Mouse (Mus musculus): Measurements from ENCODE around the gene Hoxb5. TPM values are rescaled to one million over a fixed set of nuclear protein-coding genes. Genes with fewer than 3 reads are reported as not detected.

Hoxb5 gene
- polyA plus RNA-seq, 1 experiment from 2014 or later, result not detected

GRCm38 (mm10) chr11:96286739-96287385 is 16.3 kb upstream of the Hoxb5 start:
- no peaks in the 10 kb centered on the region for H3K9me3 ChIP-seq
- H3K4me3 ChIP-seq, result peak overlapping the region; percentile 33
- no peaks in the 10 kb centered on the region for H3K36me3 ChIP-seq (replicated peaks)
- DNase-seq (ENCODE audit: extremely low spot score, low spot score), result no peak
- H3K27ac ChIP-seq, result no peak overlapping the region
- under 1% methylated on average over 55 of the region's 55 CpGs for WGBS
- H3K27me3 ChIP-seq (ENCODE audit: poor library complexity, severe bottlenecking), result peaks cover 100% of the 10 kb centered on the region
- H3K4me1 ChIP-seq, result peaks cover 36% of the 10 kb centered on the region

- DNase-seq (ENCODE audit: extremely low spot score, low spot score), result no peak
- Histone ChIP-seq H3K4me1 (peaks cover 36% of the 10 kb centered on the region), H3K27me3 (ENCODE audit: poor library complexity, severe bottlenecking) (peaks cover 100% of the 10 kb centered on the region), H3K9me3 (no peaks in the 10 kb centered on the region), H3K4me3 (no peak overlapping the region), H3K36me3 (replicated peaks) (no peaks in the 10 kb centered on the region), H3K27ac (no peak overlapping the region)
- WGBS, result 0% methylated on average over 9 of the region's 9 CpGs
These were observed 15.7 kb upstream of the Hoxb5 start for GRCm38 (mm10) chr11:96287411-96287810.

- 13% methylated on average over 1 of the region's 1 CpGs for WGBS
- Histone ChIP-seq H3K4me1 (peaks cover 29% of the 10 kb centered on the region), H3K27me3 (ENCODE audit: poor library complexity, severe bottlenecking) (peaks cover 100% of the 10 kb centered on the region), H3K4me3 (no peak overlapping the region), H3K36me3 (replicated peaks) (no peaks in the 10 kb centered on the region), H3K9me3 (no peaks in the 10 kb centered on the region), H3K27ac (no peak overlapping the region)
- no peak for DNase-seq (ENCODE audit: extremely low spot score, low spot score)
These were observed 14.5 kb upstream of the Hoxb5 start for GRCm38 (mm10) chr11:96288455-96289221.

GRCm38 (mm10) chr11:96289293-96289692 is 13.8 kb upstream of the Hoxb5 start:
- WGBS, result 3% methylated on average over 21 of the region's 21 CpGs
- Histone ChIP-seq H3K27me3 (ENCODE audit: poor library complexity, severe bottlenecking) (peaks cover 100% of the 10 kb centered on the region), H3K27ac (no peak overlapping the region), H3K9me3 (no peaks in the 10 kb centered on the region), H3K36me3 (replicated peaks) (no peaks in the 10 kb centered on the region), H3K4me3 (no peak overlapping the region), H3K4me1 (peaks cover 22% of the 10 kb centered on the region)
- DNase-seq (ENCODE audit: extremely low spot score, low spot score), result no peak

GRCm38 (mm10) chr11:96289837-96290236 is 13.3 kb upstream of the Hoxb5 start:
- Histone ChIP-seq H3K9me3 (no peaks in the 10 kb centered on the region), H3K36me3 (replicated peaks) (no peaks in the 10 kb centered on the region), H3K27ac (no peak overlapping the region), H3K27me3 (ENCODE audit: poor library complexity, severe bottlenecking) (peaks cover 100% of the 10 kb centered on the region), H3K4me3 (no peak overlapping the region), H3K4me1 (peaks cover 17% of the 10 kb centered on the region)
- DNase-seq (ENCODE audit: extremely low spot score, low spot score), result no peak
- 6% methylated on average over 6 of the region's 6 CpGs for WGBS

- H3K27me3 ChIP-seq (ENCODE audit: poor library complexity, severe bottlenecking), result peaks cover 100% of the 10 kb centered on the region
- no peak overlapping the region for H3K27ac ChIP-seq
- DNase-seq (ENCODE audit: extremely low spot score, low spot score), result no peak
- peaks cover 11% of the 10 kb centered on the region for H3K4me1 ChIP-seq
- H3K4me3 ChIP-seq, result no peak overlapping the region
- H3K9me3 ChIP-seq, result no peaks in the 10 kb centered on the region
- 4% methylated on average over 17 of the region's 17 CpGs for WGBS
- no peaks in the 10 kb centered on the region for H3K36me3 ChIP-seq (replicated peaks)
These were observed 12.3 kb upstream of the Hoxb5 start for GRCm38 (mm10) chr11:96290705-96291355.

- WGBS, result 2% methylated on average over 22 of the region's 22 CpGs
- H3K4me3 ChIP-seq, result no peak within 1 kb of the TSS
- DNase-seq (ENCODE audit: extremely low spot score, low spot score), result no peak
These were observed 11.2 kb upstream of the Hoxb5 start, which contains the start of gene Hoxb6 for GRCm38 (mm10) chr11:96291681-96292564. Hoxb6 (plus strand) TSS chr11:96292476.

GRCm38 (mm10) chr11:96292565-96293301 is 10.4 kb upstream of the Hoxb5 start:
- Histone ChIP-seq H3K36me3 (replicated peaks) (no peaks in the 10 kb centered on the region), H3K27me3 (ENCODE audit: poor library complexity, severe bottlenecking) (peaks cover 100% of the 10 kb centered on the region), H3K27ac (no peak overlapping the region), H3K9me3 (no peaks in the 10 kb centered on the region), H3K4me1 (no peaks in the 10 kb centered on the region), H3K4me3 (no peak overlapping the region)
- DNase-seq (ENCODE audit: extremely low spot score, low spot score), result no peak
- under 1% methylated on average over 12 of the region's 12 CpGs for WGBS

More at GRCm38 (mm10) chr11:96291681-96292564, 11.2 kb upstream of the Hoxb5 start, which contains the start of gene Hoxb6:
- Histone ChIP-seq H3K36me3 (replicated peaks) (no peaks in the 10 kb centered on the region), H3K27me3 (ENCODE audit: poor library complexity, severe bottlenecking) (peaks cover 100% of the 10 kb centered on the region), H3K27ac (no peak within 1 kb of the TSS), H3K9me3 (no peaks in the 10 kb centered on the region), H3K4me1 (peaks cover 3% of the 10 kb centered on the region)

- DNase-seq (ENCODE audit: extremely low spot score, low spot score), result no peak
- peaks cover 100% of the 10 kb centered on the region for H3K27me3 ChIP-seq (ENCODE audit: poor library complexity, severe bottlenecking)
- H3K4me3 ChIP-seq, result no peak overlapping the region
- no peaks in the 10 kb centered on the region for H3K9me3 ChIP-seq
- no peak overlapping the region for H3K27ac ChIP-seq
- 1% methylated on average over 22 of the region's 22 CpGs for WGBS
- no peaks in the 10 kb centered on the region for H3K36me3 ChIP-seq (replicated peaks)
- H3K4me1 ChIP-seq, result no peaks in the 10 kb centered on the region
These were observed 9.7 kb upstream of the Hoxb5 start for GRCm38 (mm10) chr11:96293302-96293921.

GRCm38 (mm10) chr11:96294245-96295091 is 8.7 kb upstream of the Hoxb5 start:
- Histone ChIP-seq H3K4me3 (no peak overlapping the region), H3K27ac (no peak overlapping the region), H3K36me3 (replicated peaks) (no peaks in the 10 kb centered on the region), H3K4me1 (peaks cover 7% of the 10 kb centered on the region; the same call in 1 of the 2 replicates), H3K27me3 (ENCODE audit: poor library complexity, severe bottlenecking) (peaks cover 100% of the 10 kb centered on the region), H3K9me3 (no peaks in the 10 kb centered on the region)
- DNase-seq (ENCODE audit: extremely low spot score, low spot score), result peak; percentile 80
- WGBS, result under 1% methylated on average over 32 of the region's 32 CpGs

Data from forebrain, embryonic 10.5 days (tissue).